Mouse (Mus musculus) lung, postnatal 0 days (tissue): Measurements from ENCODE around the gene Fhl2. TPM values are rescaled to one million over a fixed set of nuclear protein-coding genes. Genes with fewer than 3 reads are reported as not detected.

Experiments
- ATAC-seq: fragments of 200-750 bp; cut with Nextera tagmentation; 2 replicates; pipeline ENCODE4 v1.8.0; 2017; ENCODE audit warnings: moderate library complexity
- DNase-seq: peaks from one replicate; pipeline ENCODE4 v3.0.0-alpha.2; 2016; ENCODE audit warnings: low spot score
- H3K27ac ChIP-seq: fragments of 300-500 bp; sonication (generic); 2 replicates; pipeline ENCODE4 v1.5.1; 2014; ENCODE audit warnings: antibody characterized with exemption, mild to moderate bottlenecking, low read length, mixed read lengths
- H3K27me3 ChIP-seq: fragments of 300-500 bp; sonication (generic); replicated peaks from 2 replicates; pipeline ENCODE4 v1.6.1; 2014; ENCODE audit warnings: low read length, mixed read lengths; ENCODE audit not compliant: insufficient read depth
- H3K36me3 ChIP-seq: fragments of 300-500 bp; sonication (generic); 2 replicates; pipeline ENCODE4 v1.6.1; 2014; ENCODE audit warnings: low read length, mixed read lengths; ENCODE audit not compliant: insufficient read depth
- H3K4me1 ChIP-seq: fragments of 300-500 bp; sonication (generic); 2 replicates; pipeline ENCODE4 v1.6.1; 2014; ENCODE audit warnings: antibody characterized with exemption, low read depth, low read length, mixed read lengths; ENCODE audit not compliant: insufficient read depth
- H3K4me2 ChIP-seq: fragments of 300-500 bp; sonication (generic); replicated peaks from 2 replicates; pipeline ENCODE4 v1.6.1; 2014; ENCODE audit warnings: low read depth, mild to moderate bottlenecking, low read length, moderate library complexity, mixed read lengths
- H3K4me3 ChIP-seq: fragments of 300-500 bp; sonication (generic); 2 replicates; pipeline ENCODE4 v1.5.1; 2014; ENCODE audit warnings: low read depth, low read length
- H3K9ac ChIP-seq: fragments of 300-500 bp; sonication (generic); replicated peaks from 2 replicates; pipeline ENCODE4 v1.6.1; 2014; ENCODE audit warnings: low read depth, mild to moderate bottlenecking
- H3K9me3 ChIP-seq: fragments of 300-500 bp; sonication (generic); 2 replicates; pipeline ENCODE4 v1.6.1; 2016; ENCODE audit warnings: low read length, mixed read lengths
- CTCF ChIP-seq: IDR thresholded peaks from 2 replicates; pipeline ENCODE4 v1.5.1; 2016; ENCODE audit warnings: antibody characterized with exemption, mild to moderate bottlenecking
- EP300 ChIP-seq: IDR thresholded peaks from 2 replicates; pipeline ENCODE4 v1.6.1; 2016; ENCODE audit warnings: antibody characterized with exemption, mild to moderate bottlenecking, control low read depth
- WGBS: fragments of 180-500 bp; shearing (Covaris S2); extraction: QIAGEN DNeasy Blood & Tissue Kit; methylation state at CpG from one replicate; pipeline ENCODE4 v1.1.7; 2014; 5-methylcytosine and 5-hydroxymethylcytosine counted together
- polyA plus RNA-seq: library from polyadenylated mRNA; unstranded; fragments of >200 nt; fragmentation: Nextera tagmentation; extraction: Ambion mirVana; gene quantifications from 2 replicates; pipeline ENCODE4 v1.2.1, GENCODE M21; 2015

Gene Fhl2
- polyA plus RNA-seq, 1 experiment from 2014 or later: 21.0 TPM

DNA sequence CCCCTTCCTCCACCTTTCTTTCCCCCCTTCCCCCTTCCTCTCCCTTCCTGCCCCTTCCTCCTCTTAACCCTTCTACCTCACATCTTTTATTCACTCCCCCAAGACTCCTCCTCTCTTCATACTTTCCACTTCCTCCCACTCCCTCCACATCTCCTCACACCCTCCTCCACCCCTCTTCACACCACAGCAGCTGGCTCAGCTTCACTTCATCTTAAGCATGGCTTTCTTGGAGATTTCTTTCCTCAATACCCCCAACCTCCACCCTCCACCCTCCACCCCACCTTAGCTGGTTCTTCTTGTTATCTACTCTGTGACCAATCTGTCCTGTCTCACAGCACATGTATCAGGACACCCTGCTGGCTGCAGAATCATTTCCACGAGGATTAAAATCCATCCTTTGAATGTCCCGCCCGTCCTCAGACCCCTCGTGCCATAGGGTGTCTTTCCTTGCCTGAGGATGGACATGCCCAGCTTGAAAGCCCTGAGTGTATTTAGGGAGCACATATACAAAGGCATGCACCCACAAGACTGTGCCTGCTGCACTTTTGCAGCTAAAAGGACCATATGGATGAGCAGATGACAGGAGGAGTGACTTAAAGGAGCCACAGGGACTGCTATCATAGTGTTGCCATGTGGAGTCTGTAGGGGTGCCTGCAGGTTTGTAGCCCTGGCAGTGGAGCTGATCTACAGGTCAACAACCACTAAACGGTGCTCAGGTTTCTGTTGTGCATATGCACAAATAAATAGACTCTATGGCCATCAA is 66.4 kb downstream of the Fhl2 start:
- Histone ChIP-seq H3K27ac (no peak overlapping the region), H3K4me3 (no peak overlapping the region), H3K4me2 (no peak overlapping the region), H3K9ac (no peak overlapping the region), H3K27me3 (no peaks in the 10 kb centered on the region), H3K36me3 (no peaks in the 10 kb centered on the region), H3K9me3 (no peaks in the 10 kb centered on the region), H3K4me1 (no peaks in the 10 kb centered on the region)
- DNase-seq: no peak
- ATAC-seq: no peak
- TF ChIP-seq EP300: no peak
- no peak for TF ChIP-seq CTCF
- WGBS: 66% methylated on average over 5 of the region's 5 CpGs

DNA sequence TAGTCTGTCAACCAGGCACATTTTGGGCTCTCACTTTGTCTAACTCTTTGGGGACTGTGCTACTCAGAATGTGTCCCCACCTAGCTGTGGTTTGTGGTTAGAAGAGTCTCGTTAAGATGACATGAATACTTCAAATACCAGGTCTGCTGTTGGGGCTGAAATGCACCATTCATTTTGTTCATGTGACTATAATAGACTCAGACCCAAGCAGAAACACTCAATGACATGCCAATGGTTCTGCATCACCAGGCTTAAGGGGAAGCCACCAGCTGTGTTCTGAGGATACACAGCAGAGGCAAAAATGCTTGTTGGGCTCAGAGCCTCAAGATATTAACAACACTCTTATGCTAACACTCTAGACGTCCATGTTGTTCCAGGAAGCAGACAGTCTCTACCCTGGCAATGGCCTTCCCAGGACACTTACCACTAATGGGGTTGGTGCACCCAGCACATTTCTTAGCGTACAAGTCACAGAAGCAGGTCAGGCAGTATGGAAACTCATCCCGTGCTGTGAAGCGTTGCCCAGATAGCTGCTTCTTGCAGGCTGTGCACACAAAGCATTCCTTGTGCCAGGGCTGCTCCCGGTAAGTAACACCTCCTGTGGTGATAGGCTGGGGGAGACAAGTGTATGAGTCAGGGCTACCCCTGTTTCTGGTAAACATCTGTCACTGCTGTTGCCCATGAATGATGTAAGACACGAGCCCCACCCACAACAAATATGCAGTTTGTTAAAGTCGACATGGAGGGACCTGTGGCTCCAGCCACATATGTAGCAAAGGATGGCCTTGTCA is 68.8 kb downstream of the Fhl2 start:
- DNase-seq (peak; percentile 39), ATAC-seq (peak; percentile 85)
- H3K9me3 ChIP-seq: no peaks in the 10 kb centered on the region
- no peaks in the 10 kb centered on the region for H3K27me3 ChIP-seq
- H3K9ac ChIP-seq: no peak overlapping the region
- 60% methylated on average over 8 of the region's 8 CpGs for WGBS
- peak overlapping the region; percentile 20; the same call in 1 of the 2 replicates for H3K27ac ChIP-seq
- H3K4me2 ChIP-seq: no peak overlapping the region
- TF ChIP-seq EP300 (peak; percentile 89), CTCF (no peak)
- no peaks in the 10 kb centered on the region for H3K4me1 ChIP-seq
- no peak overlapping the region for H3K4me3 ChIP-seq
- no peaks in the 10 kb centered on the region for H3K36me3 ChIP-seq

DNA sequence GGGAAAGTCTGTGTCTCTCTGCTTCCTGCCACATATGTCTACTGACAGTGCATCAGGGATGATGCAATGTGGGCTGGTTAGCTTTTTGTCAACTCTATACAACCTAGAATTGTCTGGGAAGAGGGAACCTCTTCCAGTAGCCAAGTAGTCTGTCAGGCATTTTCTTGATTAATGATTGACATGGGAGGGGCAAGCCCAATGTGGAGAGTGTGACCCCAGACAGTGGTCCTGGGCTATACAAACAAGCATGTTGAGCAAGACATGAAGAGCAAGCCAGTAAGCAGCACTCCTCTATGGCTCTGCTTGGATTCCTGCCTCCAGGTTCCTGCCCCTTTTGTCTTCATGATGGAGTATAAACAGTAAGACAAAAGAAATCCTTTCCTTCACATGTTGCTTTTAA is 69.6 kb downstream of the Fhl2 start:
- H3K27me3 ChIP-seq: no peaks in the 10 kb centered on the region
- no peak overlapping the region for H3K4me3 ChIP-seq
- H3K36me3 ChIP-seq: no peaks in the 10 kb centered on the region
- no peak overlapping the region for H3K4me2 ChIP-seq
- no peak for ATAC-seq
- no peak for TF ChIP-seq EP300
- no peak for TF ChIP-seq CTCF
- peak overlapping the region; percentile 20; the same call in 1 of the 2 replicates for H3K27ac ChIP-seq
- DNase-seq: no peak
- no peak overlapping the region for H3K9ac ChIP-seq
- no peaks in the 10 kb centered on the region for H3K4me1 ChIP-seq
- H3K9me3 ChIP-seq: no peaks in the 10 kb centered on the region

DNA sequence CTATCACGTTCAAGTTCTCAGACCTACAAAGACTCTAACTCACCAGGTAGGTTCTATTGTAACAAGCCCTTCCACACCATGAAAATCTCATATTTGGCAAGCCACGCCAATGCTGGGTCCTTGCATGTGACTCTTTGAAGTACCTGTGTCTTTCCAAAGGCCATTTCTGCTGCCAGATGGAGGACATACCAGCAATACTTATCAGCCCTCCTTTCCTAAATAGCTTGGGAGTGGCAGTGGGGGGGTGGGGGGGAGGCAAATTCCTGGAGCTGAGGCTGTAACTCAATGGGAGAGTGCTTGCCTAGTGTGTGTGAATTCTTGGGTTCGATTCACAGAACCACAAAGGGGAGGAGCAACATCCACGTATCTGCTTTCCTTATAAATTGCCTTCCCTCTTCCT is 72.1 kb downstream of the Fhl2 start:
- Histone ChIP-seq H3K9ac (no peak overlapping the region), H3K27ac (no peak overlapping the region; the same call in 1 of the 2 replicates), H3K9me3 (no peaks in the 10 kb centered on the region), H3K27me3 (no peaks in the 10 kb centered on the region), H3K4me1 (no peaks in the 10 kb centered on the region), H3K36me3 (no peaks in the 10 kb centered on the region), H3K4me3 (no peak overlapping the region), H3K4me2 (no peak overlapping the region)
- ATAC-seq (peak; percentile 57), DNase-seq (peak; percentile 45)
- WGBS: 51% methylated on average over 4 of the region's 4 CpGs
- TF ChIP-seq EP300 (peak; percentile 62), CTCF (no peak)

DNA sequence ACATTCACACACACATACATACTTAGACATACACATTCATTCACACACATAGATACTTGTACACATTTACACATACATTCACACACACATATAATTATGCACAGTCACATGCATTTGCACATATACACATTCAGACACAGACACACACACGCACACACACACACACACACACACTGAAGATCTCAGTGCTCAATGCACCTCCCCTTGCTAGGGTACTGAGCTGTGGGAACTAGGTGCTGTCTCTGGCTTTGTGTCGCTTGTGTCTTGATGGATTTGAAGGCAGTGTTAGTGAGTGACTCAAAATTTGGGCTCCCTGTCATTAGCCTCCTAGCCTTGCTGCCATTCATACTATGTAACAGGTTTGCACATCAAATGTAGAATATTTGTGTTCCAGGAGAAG is 74.2 kb downstream of the Fhl2 start:
- Histone ChIP-seq H3K9me3 (no peaks in the 10 kb centered on the region), H3K4me1 (no peaks in the 10 kb centered on the region), H3K27me3 (no peaks in the 10 kb centered on the region), H3K36me3 (peaks cover 6% of the 10 kb centered on the region; the same call in 1 of the 2 replicates), H3K9ac (no peak overlapping the region), H3K4me2 (no peak overlapping the region), H3K27ac (no peak overlapping the region), H3K4me3 (no peak overlapping the region)
- TF ChIP-seq EP300: no peak
- TF ChIP-seq CTCF: no peak
- ATAC-seq: no peak
- DNase-seq: no peak
- 85% methylated on average over 2 of the region's 2 CpGs for WGBS

DNA sequence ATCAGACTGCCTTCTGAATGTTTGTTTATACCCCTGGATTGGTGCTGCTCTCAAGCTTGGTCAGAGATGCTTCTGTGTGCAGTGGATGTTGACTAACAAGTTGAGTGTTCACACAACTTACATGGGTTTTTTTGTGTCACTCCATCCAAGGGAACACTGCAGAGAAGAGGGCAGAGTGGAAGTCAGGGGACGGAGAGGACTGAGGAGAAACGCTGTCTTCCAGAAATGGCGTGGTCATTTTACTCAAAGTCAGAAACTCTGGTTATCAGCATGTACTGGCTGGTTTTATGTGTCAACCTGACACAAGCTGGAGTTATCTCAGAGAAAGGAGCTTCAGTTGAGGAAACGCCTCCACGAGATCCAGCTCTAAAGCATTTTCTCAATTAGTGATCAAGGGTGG is 75.8 kb downstream of the Fhl2 start:
- H3K36me3 ChIP-seq: peaks cover 13% of the 10 kb centered on the region; the same call in 1 of the 2 replicates
- H3K27ac ChIP-seq: no peak overlapping the region
- 96% methylated on average over 5 of the region's 5 CpGs for WGBS
- ATAC-seq (no peak), DNase-seq (no peak)
- H3K27me3 ChIP-seq: no peaks in the 10 kb centered on the region
- no peak overlapping the region for H3K4me2 ChIP-seq
- TF ChIP-seq CTCF: no peak
- no peak for TF ChIP-seq EP300
- H3K4me1 ChIP-seq: no peaks in the 10 kb centered on the region
- no peaks in the 10 kb centered on the region for H3K9me3 ChIP-seq
- no peak overlapping the region for H3K4me3 ChIP-seq
- H3K9ac ChIP-seq: no peak overlapping the region
